ENCODE assay signal across 21 mouse cellular contexts in the genomic region with DNA sequence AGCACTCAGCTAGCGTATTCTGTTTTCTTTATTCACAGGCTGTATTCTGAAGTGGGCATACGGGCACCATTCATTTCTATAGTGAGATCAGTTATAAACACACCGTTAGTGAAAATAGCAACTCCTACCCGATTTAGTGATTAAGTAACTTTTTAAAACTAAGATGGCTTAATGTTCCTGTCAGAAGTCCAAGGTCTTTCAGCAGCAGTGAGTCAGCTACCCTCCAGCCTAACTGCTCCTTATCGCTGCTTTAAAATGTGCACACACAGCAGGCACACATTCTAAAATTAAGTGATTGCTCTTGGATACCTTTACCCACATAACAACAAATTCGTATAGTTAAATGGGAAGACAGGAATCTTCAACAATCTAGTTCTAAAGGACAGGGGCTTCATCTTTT. TPM values are rescaled to one million over a fixed set of nuclear protein-coding genes. Genes with fewer than 3 reads are reported as not detected.
DNase-seq lines count a peak whose midpoint lies in the region; ATAC-seq and TF ChIP-seq lines count a peak whose summit lies in the region.
"Had no signal": no experiment of that assay in that cellular context is flagged by ENCODE, and none has a peak within 500 bp of the region (broad histone marks: within the 10 kb centered on the region; RNA-seq: fewer than 3 reads in every experiment).

No protein-coding gene starts in this region.

- no peak for TF ChIP-seq POLR2A in lung, adult 2 months (IDR thresholded peaks at IDR 0.05; ENCODE audit: borderline replicate concordance, extremely low read depth, low read depth, low read length)

- no peak for ATAC-seq in midbrain, postnatal 0 days (ENCODE audit: low FRiP score)
- ATAC-seq: forebrain, embryonic 15.5 days; intestine, embryonic 16.5 days; liver, embryonic 12.5 days had no signal

- H3K4me1 ChIP-seq in lung, adult 2 months (ENCODE audit: control insufficient read depth, insufficient read depth, low read length) = peaks cover 8% of the 10 kb centered on the region; the same call in 1 of the 2 replicates
- no peaks in the 10 kb centered on the region for H3K4me1 ChIP-seq in midbrain, postnatal 0 days (ENCODE audit: insufficient read depth, low read length)
- H3K4me1 ChIP-seq: liver, embryonic 12.5 days; neural tube, embryonic 15.5 days had no signal

- H3K27ac ChIP-seq in midbrain, postnatal 0 days (ENCODE audit: low read depth, low read length) = peak overlapping the region; percentile 32; the same call in 1 of the 2 replicates
- H3K27ac ChIP-seq: embryonic facial prominence, embryonic 15.5 days; forebrain, embryonic 15.5 days; hindbrain, embryonic 13.5 days; liver, embryonic 12.5 days; neural tube, embryonic 15.5 days; stomach, postnatal 0 days had no signal

- H3K9ac ChIP-seq in midbrain, postnatal 0 days (replicated peaks; ENCODE audit: low read length, poor library complexity, severe bottlenecking) = no peak overlapping the region
- H3K9ac ChIP-seq: embryonic facial prominence, embryonic 15.5 days; forebrain, embryonic 15.5 days; hindbrain, embryonic 13.5 days; liver, embryonic 12.5 days; neural tube, embryonic 15.5 days had no signal

- no peak for TF ChIP-seq CTCF in lung, adult 2 months (IDR thresholded peaks at IDR 0.05; ENCODE audit: insufficient read depth, low read length)
- TF ChIP-seq CTCF in midbrain, postnatal 0 days (IDR thresholded peaks at IDR 0.05) = no peak

- peak; percentile 20 for DNase-seq in heart, adult 8-10 months (ENCODE audit: low spot score)
- no peak for DNase-seq in heart, postnatal 10 days
- peak; percentile 21 for DNase-seq in lung, postnatal 36 days
- no peak for DNase-seq in lung, adult 2 months
- peak; percentile 51 to 58 for DNase-seq in adrenal gland, postnatal 36 days
- no peak for DNase-seq in midbrain, postnatal 0 days (ENCODE audit: low spot score)
- no peak for DNase-seq in urinary bladder, postnatal 25 days (ENCODE audit: low spot score)
- DNase-seq: cerebellum, adult 11 months; gastrocnemius, postnatal 10 days; lung, postnatal 10 days; right cerebral cortex, adult 18-20 months; thymus, postnatal 4 days had no signal

- intact Hi-C loops in heart, postnatal 10 days (cut with DNase I) = no loop called here

- no peak overlapping the region for H3K4me3 ChIP-seq in lung, adult 2 months (replicated peaks; ENCODE audit: extremely low read depth, low read depth, low read length)
- no peak overlapping the region for H3K4me3 ChIP-seq in midbrain, postnatal 0 days (ENCODE audit: low read depth, low read length)
- H3K4me3 ChIP-seq: embryonic facial prominence, embryonic 15.5 days; forebrain, embryonic 15.5 days; hindbrain, embryonic 13.5 days; liver, embryonic 12.5 days; neural tube, embryonic 15.5 days had no signal

- no peak overlapping the region for H3K4me2 ChIP-seq in midbrain, postnatal 0 days (ENCODE audit: low read depth, low read length, poor library complexity, severe bottlenecking)
- H3K4me2 ChIP-seq: embryonic facial prominence, embryonic 15.5 days; forebrain, embryonic 15.5 days; heart, embryonic 11.5 days; hindbrain, embryonic 13.5 days; liver, embryonic 12.5 days; neural tube, embryonic 15.5 days had no signal

- no peaks in the 10 kb centered on the region for H3K36me3 ChIP-seq in midbrain, postnatal 0 days (ENCODE audit: insufficient read depth, low read length)
- H3K36me3 ChIP-seq: embryonic facial prominence, embryonic 15.5 days; forebrain, embryonic 15.5 days; hindbrain, embryonic 13.5 days; liver, embryonic 12.5 days; neural tube, embryonic 15.5 days had no signal

- WGBS in lung, adult 2 months = 57% methylated on average over 6 of the region's 6 CpGs
- 66% methylated on average over 6 of the region's 6 CpGs for WGBS in midbrain, postnatal 0 days

- no peaks in the 10 kb centered on the region for H3K27me3 ChIP-seq in midbrain, postnatal 0 days (ENCODE audit: insufficient read depth, low read length)
- H3K27me3 ChIP-seq: CH12.LX; embryonic facial prominence, embryonic 15.5 days; forebrain, embryonic 15.5 days; hindbrain, embryonic 13.5 days; liver, embryonic 12.5 days; neural tube, embryonic 15.5 days had no signal

- no peaks in the 10 kb centered on the region for H3K9me3 ChIP-seq in midbrain, postnatal 0 days (ENCODE audit: low read length)
- H3K9me3 ChIP-seq: embryonic facial prominence, embryonic 15.5 days; forebrain, embryonic 15.5 days; hindbrain, embryonic 13.5 days; liver, embryonic 12.5 days; neural tube, embryonic 15.5 days had no signal

RNA-seq across cellular contexts. Expression of gene Pam, which starts 39.2 kb away (rescaled TPM):
- 100 to 1,000 TPM; 632 to 807 (median 708) TPM for total RNA-seq in heart, adult 8-10 months (2022)
- total RNA-seq in heart, postnatal 10 days (2021) = 100 to 1,000 TPM; 636 to 706 TPM
- 231 and 457 TPM in 2 replicates for polyA plus RNA-seq in lung, adult 2 months (2012; rRNA removed)
- 100 to 1,000 TPM; 379 to 391 TPM for total RNA-seq in adrenal gland, postnatal 36 days (2021)
- total RNA-seq in midbrain, postnatal 0 days (2014; rRNA removed) = 104 and 125 TPM in 2 replicates
- polyA plus RNA-seq in midbrain, postnatal 0 days (2015; fragmentation: Nextera tagmentation; extraction: Ambion mirVana) = 38.8 and 46.6 TPM in 2 replicates
- total RNA-seq: CH12.LX had no signal

Comparison
In these comparisons a context has a peak if more than half of its experiments do, and no peak if none do; other contexts are left out.
1. DNase-seq: peak in heart, adult 8-10 months (single experiment), lung, postnatal 36 days (single experiment) and adrenal gland, postnatal 36 days (2 of 2); none in heart, postnatal 10 days (0 of 2), lung, adult 2 months (single experiment), midbrain, postnatal 0 days (single experiment) and urinary bladder, postnatal 25 days (single experiment).